Mouse (Mus musculus) WW6 (cell line): ENCODE measurements around the gene Gm47289.

ENCODE experiments used
- DNase-seq: peaks from one replicate; pipeline ENCODE4 v3.0.0-alpha.2; 2013; ENCODE audit warnings: low read depth, low spot score

Gene Gm47289

DNA sequence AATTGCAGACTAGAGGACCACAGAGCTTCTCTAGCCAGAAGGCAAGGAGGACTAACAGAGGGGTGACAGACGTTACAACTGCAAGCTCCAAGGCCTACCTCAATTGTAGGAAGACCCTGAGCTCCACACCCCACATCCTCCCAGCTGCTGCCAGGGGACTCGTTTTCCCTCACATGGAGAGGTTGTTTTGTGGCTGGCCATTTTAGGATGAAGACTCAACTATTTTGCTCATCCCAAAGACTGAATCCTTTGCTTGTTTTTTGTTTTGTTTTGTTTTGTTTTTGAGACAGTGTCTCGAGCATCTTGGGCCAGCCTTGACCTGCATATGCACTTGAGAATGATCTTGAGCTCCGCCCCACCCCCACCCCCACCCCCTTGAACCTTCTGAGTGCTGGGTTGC is at the start of gene Gm47289:
Gm47289 (plus strand) TSS at position 301 of the 400 bp plus-strand sequence.
- no peak for DNase-seq

DNA sequence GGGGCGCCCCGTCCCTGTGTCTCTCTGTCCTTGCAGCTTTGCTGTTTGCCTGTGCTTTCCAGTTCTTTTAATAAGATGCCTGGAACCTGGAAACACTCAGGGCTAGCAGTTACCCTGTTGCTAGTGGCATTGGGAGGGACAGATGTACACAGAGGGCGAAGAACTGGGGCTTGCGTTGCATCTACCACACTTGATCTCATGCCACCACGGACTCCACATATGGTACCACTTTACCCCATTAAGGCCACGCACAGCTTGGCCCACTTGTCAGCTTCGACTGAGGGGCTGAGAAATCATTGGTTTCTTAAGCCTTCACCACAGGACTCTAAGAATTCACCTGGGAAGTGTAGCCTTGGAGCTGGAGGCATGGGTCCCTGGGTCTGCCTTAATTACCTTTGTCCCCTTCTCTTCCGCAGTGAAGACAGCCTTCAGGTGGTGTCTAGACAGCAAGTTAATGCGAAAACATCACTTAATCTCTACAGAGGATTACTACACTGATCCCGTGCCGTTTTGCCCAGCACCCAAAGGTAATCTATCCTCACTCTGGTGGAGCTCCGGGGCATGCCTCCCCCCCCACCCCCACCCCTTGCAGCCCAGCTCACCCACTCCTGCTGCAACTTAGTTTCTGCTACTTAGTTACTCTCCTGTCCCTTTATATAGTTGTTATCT is 49.1 kb upstream of the Gm47289 start:
- DNase-seq: no peak

DNA sequence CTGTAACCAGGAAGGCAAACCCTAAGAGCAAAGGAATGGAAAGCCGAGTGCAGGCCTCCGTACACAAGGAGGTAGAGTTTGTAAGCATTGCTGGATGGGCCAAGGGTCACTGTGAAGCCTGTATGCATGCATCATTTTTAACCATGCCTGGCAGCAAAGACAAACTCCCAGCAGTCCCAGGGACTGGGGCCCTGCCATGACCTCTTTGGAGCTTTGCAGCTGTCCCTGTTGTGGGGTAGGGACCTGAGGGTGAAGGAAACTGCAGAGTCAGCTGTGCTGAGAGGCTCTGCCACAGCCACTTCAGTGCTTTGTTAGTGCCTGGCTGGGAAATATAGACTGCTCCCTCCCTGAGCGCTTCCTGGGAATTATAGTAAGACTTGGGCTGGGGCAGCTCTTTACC is 48.3 kb upstream of the Gm47289 start:
- no peak for DNase-seq

GRCm38 (mm10) chr9:119114911-119115310 is 44.0 kb upstream of the Gm47289 start:
- DNase-seq: no peak

GRCm38 (mm10) chr9:119119409-119120167 is 39.4 kb upstream of the Gm47289 start:
- DNase-seq: no peak

- no peak for DNase-seq
These were observed 38.8 kb upstream of the Gm47289 start for GRCm38 (mm10) chr9:119120168-119120560.

- no peak for DNase-seq
These were observed 36.2 kb upstream of the Gm47289 start for GRCm38 (mm10) chr9:119122596-119123369.

- DNase-seq: no peak
These were observed 30.4 kb upstream of the Gm47289 start for GRCm38 (mm10) chr9:119128436-119129181.

GRCm38 (mm10) chr9:119130692-119131091 is 28.3 kb upstream of the Gm47289 start:
- DNase-seq: no peak

GRCm38 (mm10) chr9:119138836-119139235 is 20.1 kb upstream of the Gm47289 start:
- no peak for DNase-seq

GRCm38 (mm10) chr9:119142066-119142465 is 16.9 kb upstream of the Gm47289 start:
- no peak for DNase-seq

GRCm38 (mm10) chr9:119143372-119143771 is 15.6 kb upstream of the Gm47289 start:
- DNase-seq: no peak

DNA sequence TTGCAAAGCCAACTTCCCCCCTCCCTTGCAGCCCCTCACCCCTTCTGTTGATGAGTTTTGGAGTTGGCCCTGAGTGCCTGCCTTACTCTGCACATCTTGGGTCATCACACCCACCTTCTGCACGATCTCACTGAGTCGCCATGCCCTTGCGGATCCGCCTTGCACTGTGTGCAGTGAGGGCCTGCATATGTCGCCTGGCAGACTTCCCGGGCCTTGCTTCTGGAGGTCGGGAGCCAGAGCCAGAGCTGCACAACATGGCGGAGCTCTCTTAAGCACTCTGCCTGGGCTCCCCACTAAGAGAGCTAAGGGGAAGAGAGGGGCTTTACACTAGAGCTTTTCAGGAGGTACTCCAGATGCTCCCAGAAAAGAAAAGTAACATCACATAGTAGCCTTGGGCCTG is 14.3 kb upstream of the Gm47289 start:
- DNase-seq: no peak

DNA sequence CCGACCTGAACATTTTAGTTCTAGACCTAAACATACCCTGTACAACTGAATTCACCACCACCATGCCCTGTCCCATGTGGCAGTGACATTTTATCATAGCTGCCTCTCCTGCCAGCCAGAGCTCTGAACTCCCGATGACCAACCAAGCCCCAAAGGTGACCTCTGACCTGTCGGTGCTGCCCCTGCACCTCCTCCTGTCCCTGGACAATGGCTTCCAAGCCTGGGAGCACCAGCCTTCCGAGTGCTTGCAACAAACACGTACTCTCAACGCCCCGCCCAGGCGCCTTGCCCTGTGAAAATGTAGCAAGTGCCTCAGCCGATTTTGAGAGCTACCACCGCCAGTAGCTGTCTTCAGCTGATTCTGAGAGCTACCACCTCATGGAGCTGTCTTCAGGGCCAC is 13.8 kb upstream of the Gm47289 start:
- no peak for DNase-seq

GRCm38 (mm10) chr9:119145638-119146037 is 13.3 kb upstream of the Gm47289 start:
- no peak for DNase-seq

- DNase-seq: no peak
These were observed 12.7 kb upstream of the Gm47289 start for GRCm38 (mm10) chr9:119146098-119146770.

- peak; percentile 34 for DNase-seq
These were observed 9.4 kb upstream of the Gm47289 start for GRCm38 (mm10) chr9:119149601-119150000.

- no peak for DNase-seq
These were observed 7.2 kb upstream of the Gm47289 start for GRCm38 (mm10) chr9:119151751-119152150.

DNA sequence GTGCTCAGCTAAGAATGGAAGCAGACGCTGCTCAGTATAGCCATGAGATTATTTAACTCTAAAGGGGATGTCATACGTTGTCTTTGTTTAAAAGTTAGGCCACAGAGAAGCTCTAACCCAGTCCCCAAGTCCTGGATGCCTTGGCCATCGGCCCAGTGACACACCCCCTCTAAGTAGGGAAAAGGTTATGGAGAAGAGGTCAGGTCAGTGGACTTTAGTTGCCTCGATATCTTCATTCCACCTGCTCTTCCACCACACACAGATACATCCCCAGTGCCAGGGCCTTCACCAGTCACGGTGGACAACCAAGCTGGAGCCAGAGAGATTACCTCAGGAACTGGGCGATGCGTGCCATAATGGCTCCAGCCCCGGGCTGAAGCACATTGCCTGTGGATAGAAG is 3.5 kb upstream of the Gm47289 start:
- no peak for DNase-seq

DNA sequence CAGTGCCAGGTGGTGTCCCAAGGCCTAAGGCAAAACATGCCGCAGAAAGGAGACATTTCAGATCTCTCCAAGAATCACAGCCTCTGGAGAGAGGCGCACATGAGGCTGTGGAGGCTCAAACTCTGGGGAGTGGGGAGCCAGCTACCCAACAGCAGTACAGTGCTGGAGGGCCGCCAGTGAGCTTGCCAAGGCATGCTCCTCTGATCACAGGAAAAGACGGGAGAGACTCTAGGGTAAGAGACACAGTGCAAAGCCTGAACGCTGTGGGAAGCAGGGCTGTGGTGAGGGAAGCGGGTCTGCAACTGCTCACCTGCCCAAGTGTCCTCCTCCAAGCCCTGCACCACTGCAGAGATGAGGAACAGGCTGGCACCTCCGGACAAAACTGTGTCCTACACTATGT is 3.1 kb upstream of the Gm47289 start:
- DNase-seq: no peak
